Mouse (Mus musculus): ENCODE results near the gene Carmil2. TPM values are rescaled to one million over a fixed set of nuclear protein-coding genes. Genes with fewer than 3 reads are reported as not detected.

The Carmil2 gene
- 62.1 and 72.2 TPM in 2 replicates for polyA plus RNA-seq (2012; rRNA removed)

GRCm38 (mm10) chr8:105685796-105686308 is at the start of gene Carmil2:
Gene Carmil2 (plus strand): TSS chr8:105686274.
- Histone ChIP-seq H3K4me1 (ENCODE audit: control insufficient read depth, insufficient read depth, insufficient read length) (no peaks in the 10 kb centered on the region; the same call in 1 of the 2 replicates), H3K4me3 (ENCODE audit: extremely low read depth, insufficient read depth, insufficient read length) (peak within 1 kb of the TSS; percentile 63), H3K27me3 (ENCODE audit: control insufficient read depth, insufficient read depth, low read length) (no peaks in the 10 kb centered on the region), H3K36me3 (ENCODE audit: control insufficient read depth, insufficient read depth, low read length) (peaks cover 18% of the 10 kb centered on the region), H3K27ac (ENCODE audit: insufficient read depth, low read length) (peak within 1 kb of the TSS; percentile 93)
- TF ChIP-seq POLR2A (IDR thresholded peaks at IDR 0.05; ENCODE audit: low read depth, low read length) (peak; percentile 66), CTCF (IDR thresholded peaks at IDR 0.05; ENCODE audit: extremely low read depth, insufficient read depth, insufficient read length, insufficient replicate concordance) (peak; percentile 85; the same call in 1 of the 2 replicates)
- DNase-seq (ENCODE audit: low read depth in 1 of 2, low spot score in 2 of 2), result peak; percentile 63 to 86
- 2% methylated on average over 26 of the region's 26 CpGs for WGBS

- Histone ChIP-seq H3K4me3 (ENCODE audit: extremely low read depth, insufficient read depth, insufficient read length) (peak within 1 kb of the TSS; percentile 100), H3K27ac (ENCODE audit: insufficient read depth, low read length) (peak within 1 kb of the TSS; percentile 100), H3K4me1 (ENCODE audit: control insufficient read depth, insufficient read depth, insufficient read length) (peaks cover 6% of the 10 kb centered on the region), H3K27me3 (ENCODE audit: control insufficient read depth, insufficient read depth, low read length) (no peaks in the 10 kb centered on the region), H3K36me3 (ENCODE audit: control insufficient read depth, insufficient read depth, low read length) (no peaks in the 10 kb centered on the region; the same call in 1 of the 2 replicates)
- DNase-seq (ENCODE audit: low read depth in 1 of 2, low spot score in 2 of 2), result peak; percentile 26 to 57
- peak; percentile 65 for TF ChIP-seq POLR2A (IDR thresholded peaks at IDR 0.05; ENCODE audit: low read depth, low read length)
- no peak for TF ChIP-seq CTCF (IDR thresholded peaks at IDR 0.05; ENCODE audit: extremely low read depth, insufficient read depth, insufficient read length, insufficient replicate concordance)
- WGBS, result under 1% methylated on average over 57 of the region's 63 CpGs
These were observed 49.0 kb upstream of the Carmil2 start, which contains the start of gene Agrp for GRCm38 (mm10) chr8:105636963-105637510. Gene Agrp (minus strand): TSS chr8:105637393.

GRCm38 (mm10) chr8:105637601-105638041 is 48.5 kb upstream of the Carmil2 start:
- Histone ChIP-seq H3K27me3 (ENCODE audit: control insufficient read depth, insufficient read depth, low read length) (no peaks in the 10 kb centered on the region), H3K27ac (ENCODE audit: insufficient read depth, low read length) (peak overlapping the region; percentile 100), H3K36me3 (ENCODE audit: control insufficient read depth, insufficient read depth, low read length) (no peaks in the 10 kb centered on the region; the same call in 1 of the 2 replicates), H3K4me1 (ENCODE audit: control insufficient read depth, insufficient read depth, insufficient read length) (peaks cover 6% of the 10 kb centered on the region), H3K4me3 (ENCODE audit: extremely low read depth, insufficient read depth, insufficient read length) (peak overlapping the region; percentile 100)
- DNase-seq (ENCODE audit: low read depth in 1 of 2, low spot score in 2 of 2), result no peak
- no peak for TF ChIP-seq CTCF (IDR thresholded peaks at IDR 0.05; ENCODE audit: extremely low read depth, insufficient read depth, insufficient read length, insufficient replicate concordance)
- WGBS, result 0% methylated on average over 11 of the region's 11 CpGs

GRCm38 (mm10) chr8:105638510-105638909 is 47.6 kb upstream of the Carmil2 start:
- peaks cover under 1% of the 10 kb centered on the region; the same call in 1 of the 2 replicates for H3K36me3 ChIP-seq (ENCODE audit: control insufficient read depth, insufficient read depth, low read length)
- no peak overlapping the region for H3K4me3 ChIP-seq (ENCODE audit: extremely low read depth, insufficient read depth, insufficient read length)
- peak overlapping the region; percentile 74 for H3K27ac ChIP-seq (ENCODE audit: insufficient read depth, low read length)
- WGBS, result 46% methylated on average over 4 of the region's 4 CpGs
- no peak for TF ChIP-seq POLR2A (IDR thresholded peaks at IDR 0.05; ENCODE audit: low read depth, low read length)
- no peak for TF ChIP-seq CTCF (IDR thresholded peaks at IDR 0.05; ENCODE audit: extremely low read depth, insufficient read depth, insufficient read length, insufficient replicate concordance)
- no peak for DNase-seq (ENCODE audit: low read depth in 1 of 2, low spot score in 2 of 2)
- H3K27me3 ChIP-seq (ENCODE audit: control insufficient read depth, insufficient read depth, low read length), result no peaks in the 10 kb centered on the region
- peaks cover 6% of the 10 kb centered on the region for H3K4me1 ChIP-seq (ENCODE audit: control insufficient read depth, insufficient read depth, insufficient read length)

GRCm38 (mm10) chr8:105639835-105640234 is 46.2 kb upstream of the Carmil2 start:
- peaks cover 5% of the 10 kb centered on the region for H3K4me1 ChIP-seq (ENCODE audit: control insufficient read depth, insufficient read depth, insufficient read length)
- peaks cover 6% of the 10 kb centered on the region for H3K36me3 ChIP-seq (ENCODE audit: control insufficient read depth, insufficient read depth, low read length)
- no peak overlapping the region for H3K27ac ChIP-seq (ENCODE audit: insufficient read depth, low read length)
- no peak for DNase-seq (ENCODE audit: low read depth in 1 of 2, low spot score in 2 of 2)
- TF ChIP-seq POLR2A (IDR thresholded peaks at IDR 0.05; ENCODE audit: low read depth, low read length), result no peak
- TF ChIP-seq CTCF (IDR thresholded peaks at IDR 0.05; ENCODE audit: extremely low read depth, insufficient read depth, insufficient read length, insufficient replicate concordance), result no peak
- no peak overlapping the region for H3K4me3 ChIP-seq (ENCODE audit: extremely low read depth, insufficient read depth, insufficient read length)
- 40% methylated on average over 1 of the region's 1 CpGs for WGBS
- H3K27me3 ChIP-seq (ENCODE audit: control insufficient read depth, insufficient read depth, low read length), result no peaks in the 10 kb centered on the region

GRCm38 (mm10) chr8:105640511-105640910 is 45.6 kb upstream of the Carmil2 start:
- no peak overlapping the region for H3K27ac ChIP-seq (ENCODE audit: insufficient read depth, low read length)
- no peak for TF ChIP-seq CTCF (IDR thresholded peaks at IDR 0.05; ENCODE audit: extremely low read depth, insufficient read depth, insufficient read length, insufficient replicate concordance)
- no peak for TF ChIP-seq POLR2A (IDR thresholded peaks at IDR 0.05; ENCODE audit: low read depth, low read length)
- H3K4me1 ChIP-seq (ENCODE audit: control insufficient read depth, insufficient read depth, insufficient read length), result peaks cover 5% of the 10 kb centered on the region
- no peak overlapping the region for H3K4me3 ChIP-seq (ENCODE audit: extremely low read depth, insufficient read depth, insufficient read length)
- WGBS, result 85% methylated on average over 2 of the region's 2 CpGs
- H3K36me3 ChIP-seq (ENCODE audit: control insufficient read depth, insufficient read depth, low read length), result peaks cover 8% of the 10 kb centered on the region
- no peak for DNase-seq (ENCODE audit: low read depth in 1 of 2, low spot score in 2 of 2)
- H3K27me3 ChIP-seq (ENCODE audit: control insufficient read depth, insufficient read depth, low read length), result no peaks in the 10 kb centered on the region

- no peak overlapping the region for H3K4me3 ChIP-seq (ENCODE audit: extremely low read depth, insufficient read depth, insufficient read length)
- 93% methylated on average over 1 of the region's 1 CpGs for WGBS
- TF ChIP-seq CTCF (IDR thresholded peaks at IDR 0.05; ENCODE audit: extremely low read depth, insufficient read depth, insufficient read length, insufficient replicate concordance), result no peak
- DNase-seq (ENCODE audit: low read depth in 1 of 2, low spot score in 2 of 2), result no peak
- no peaks in the 10 kb centered on the region for H3K27me3 ChIP-seq (ENCODE audit: control insufficient read depth, insufficient read depth, low read length)
- H3K27ac ChIP-seq (ENCODE audit: insufficient read depth, low read length), result no peak overlapping the region
- no peaks in the 10 kb centered on the region for H3K4me1 ChIP-seq (ENCODE audit: control insufficient read depth, insufficient read depth, insufficient read length)
- peaks cover 11% of the 10 kb centered on the region for H3K36me3 ChIP-seq (ENCODE audit: control insufficient read depth, insufficient read depth, low read length)
These were observed 40.9 kb upstream of the Carmil2 start for GRCm38 (mm10) chr8:105645205-105645604.
